Mouse (Mus musculus): Measurements from ENCODE around the gene Dynll2.

Dynll2 gene

GRCm38 (mm10) chr11:87991806-87992205, 4.5 kb upstream of the Dynll2 start:
- in situ Hi-C loops (cut with MboI, MseI) = no loop called here

- in situ Hi-C loops (cut with MboI, MseI) = no loop called here
These were observed 528 bp upstream of the Dynll2 start for GRCm38 (mm10) chr11:87987861-87988260.

DNA sequence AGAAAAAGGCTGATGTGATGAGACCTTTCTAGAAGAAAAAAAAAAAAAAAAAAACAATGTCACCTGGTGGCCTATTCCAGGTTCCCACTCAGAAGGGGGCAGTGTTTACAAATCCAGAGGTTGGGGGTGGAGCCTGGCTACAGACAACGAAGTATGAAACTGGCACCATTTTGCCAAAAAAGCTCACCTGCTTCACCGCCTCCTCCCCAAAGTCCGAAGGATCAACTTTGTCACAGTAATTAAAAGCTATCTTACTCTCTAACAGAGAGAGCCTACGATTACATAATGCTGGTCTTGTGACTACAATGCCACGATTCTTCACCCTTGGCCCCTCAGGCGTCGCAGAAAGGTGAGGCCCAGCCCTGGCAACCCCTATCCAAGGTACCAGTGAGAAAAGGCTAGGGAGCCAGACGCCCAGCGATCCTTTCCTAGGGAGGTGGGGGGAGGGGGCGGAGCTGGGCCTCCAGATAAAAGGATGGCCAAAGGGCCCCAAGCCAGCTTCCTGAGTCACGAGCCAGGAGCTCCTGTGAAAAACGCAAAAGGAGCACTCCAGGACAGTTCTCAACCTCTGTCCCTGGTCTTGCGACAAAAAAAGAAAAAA, 1.1 kb downstream of the Dynll2 start:
- in situ Hi-C loops (cut with MboI, MseI) = no loop called here

DNA sequence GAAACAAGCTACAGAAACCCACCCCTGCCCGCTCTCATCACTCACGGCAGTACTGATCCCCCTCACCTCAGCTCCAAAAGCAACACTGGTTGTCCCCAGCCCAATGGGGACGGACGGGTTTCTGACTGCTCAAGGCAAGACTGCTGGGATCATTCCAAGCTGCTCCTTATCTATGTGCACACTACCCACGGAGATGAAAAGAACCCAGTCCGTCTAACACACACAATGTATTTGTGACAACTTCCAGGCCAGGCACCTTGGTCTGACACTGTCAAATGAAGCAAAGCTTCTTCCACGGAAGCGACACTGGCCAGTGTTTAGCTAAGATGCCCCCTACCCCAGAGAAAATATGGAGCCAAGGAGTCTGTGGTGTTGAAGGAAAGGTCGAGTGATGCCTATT, 1.7 kb downstream of the Dynll2 start:
- in situ Hi-C loops (cut with MboI, MseI) = no loop called here

- in situ Hi-C loops (cut with MboI, MseI) = no loop called here
These were observed 2.8 kb downstream of the Dynll2 start for GRCm38 (mm10) chr11:87984571-87984970.

GRCm38 (mm10) chr11:87978905-87979304, 8.4 kb downstream of the Dynll2 start:
- in situ Hi-C loops (cut with MboI, MseI) = loop anchor here (10.0 kb wide), 1 partner anchor 1086 kb away; the partner anchor contains the start of gene Dgke

GRCm38 (mm10) chr11:87977021-87977420, 10.3 kb downstream of the Dynll2 start:
- in situ Hi-C loops (cut with MboI, MseI) = loop anchor here (10.0 kb wide), 1 partner anchor 1088 kb away; the partner anchor contains the start of gene Dgke

- in situ Hi-C loops (cut with MboI, MseI) = loop anchor here (5.0 to 10.0 kb wide), 2 partner anchors 223 to 1090 kb away; partner anchors contain the start of gene Dgke
These were observed 12.7 kb downstream of the Dynll2 start for GRCm38 (mm10) chr11:87974477-87975181.

DNA sequence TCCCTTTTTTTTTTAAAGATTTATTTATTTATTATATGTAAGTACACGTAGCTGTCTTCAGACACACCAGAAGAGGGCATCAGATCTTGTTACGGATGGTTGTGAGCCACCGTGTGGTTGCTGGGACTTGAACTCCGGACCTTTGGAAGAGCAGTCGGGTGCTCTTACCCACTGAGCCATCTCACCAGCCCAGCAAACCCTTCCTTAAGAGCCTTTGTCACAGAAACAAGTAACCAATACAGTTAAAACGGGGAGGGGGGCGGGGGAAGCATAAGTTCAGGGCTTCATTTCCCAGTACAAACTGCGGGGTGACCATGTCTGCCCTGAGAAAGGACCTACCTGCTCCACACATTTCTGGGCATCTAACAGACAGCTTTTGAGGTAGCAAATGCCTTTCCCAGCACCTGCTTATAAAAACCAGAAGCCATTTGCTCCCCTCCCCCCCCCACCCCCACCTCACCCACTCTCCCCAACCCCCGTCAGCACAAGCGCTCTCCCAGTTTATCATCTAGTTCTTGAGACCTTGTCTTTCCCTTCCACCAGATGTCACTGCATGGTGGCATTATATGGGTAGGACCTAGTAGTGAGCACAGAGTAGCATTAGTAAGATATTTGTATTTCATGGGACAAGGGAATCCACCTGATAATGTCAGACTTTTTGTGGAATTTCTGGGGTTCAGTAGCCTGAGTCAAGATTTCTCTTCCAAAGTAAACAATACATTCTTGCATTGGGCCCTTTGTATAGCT, 13.6 kb downstream of the Dynll2 start:
- in situ Hi-C loops (cut with MboI, MseI) = loop anchor here (5.0 to 10.0 kb wide), 2 partner anchors 224 to 1091 kb away; partner anchors contain the start of gene Dgke

DNA sequence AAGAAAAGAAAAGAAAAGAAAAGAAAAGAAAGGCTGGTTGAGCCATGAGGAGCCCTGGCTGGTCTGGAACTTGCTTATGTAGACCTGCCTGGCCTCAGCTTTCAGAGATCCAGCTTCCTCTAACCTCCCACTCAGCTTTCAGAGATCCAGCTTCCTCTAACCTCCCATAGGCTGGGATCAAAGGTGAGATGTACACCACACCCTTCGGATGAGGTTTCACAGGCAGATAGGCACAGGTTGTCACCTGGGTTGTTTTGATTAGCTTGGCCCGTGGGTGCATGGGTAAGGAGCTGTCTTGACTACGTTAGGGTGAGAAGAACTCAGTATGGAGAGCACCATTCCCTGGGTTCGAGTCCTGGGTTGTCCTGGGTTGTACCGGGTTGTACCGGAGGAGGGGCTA, 14.5 kb downstream of the Dynll2 start:
- in situ Hi-C loops (cut with MboI, MseI) = loop anchor here (5.0 to 10.0 kb wide), 2 partner anchors 224 to 1092 kb away; partner anchors contain the start of gene Dgke

GRCm38 (mm10) chr11:87968356-87969122, 18.8 kb downstream of the Dynll2 start:
- in situ Hi-C loops (cut with MboI, MseI) = loop anchor here (5.0 kb wide), 1 partner anchor 74 kb away; no protein-coding TSS in a partner anchor

DNA sequence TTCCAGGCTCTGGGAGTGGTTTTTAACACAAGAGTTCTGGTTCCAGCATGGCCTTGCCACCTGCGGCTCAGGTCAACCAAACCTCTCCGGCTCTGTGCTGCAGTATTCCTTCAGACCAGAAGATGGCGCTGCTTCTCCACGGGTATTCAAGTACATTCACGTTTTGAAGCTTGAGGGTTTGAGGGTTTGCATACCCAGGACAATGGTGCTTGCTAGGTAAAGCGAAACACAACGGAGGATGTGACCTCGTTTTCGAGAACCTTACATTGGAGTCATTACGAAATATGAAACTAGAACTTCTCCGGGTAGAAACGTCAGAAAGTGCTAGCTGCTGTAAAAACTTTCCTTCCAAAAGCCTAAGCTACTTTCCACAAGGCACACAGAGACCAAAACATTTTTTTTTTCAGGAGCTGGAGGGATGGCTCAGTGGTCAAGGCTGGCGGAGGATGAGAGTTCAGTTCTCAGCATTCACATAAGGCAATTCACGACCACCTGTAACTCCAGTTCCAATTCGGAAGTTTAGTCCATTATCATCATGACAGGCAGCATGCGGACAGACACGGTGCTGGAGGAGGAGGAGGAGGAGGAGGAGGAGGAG, 19.5 kb downstream of the Dynll2 start:
- in situ Hi-C loops (cut with MboI, MseI) = loop anchor here (5.0 kb wide), 1 partner anchor 75 kb away; no protein-coding TSS in a partner anchor

DNA sequence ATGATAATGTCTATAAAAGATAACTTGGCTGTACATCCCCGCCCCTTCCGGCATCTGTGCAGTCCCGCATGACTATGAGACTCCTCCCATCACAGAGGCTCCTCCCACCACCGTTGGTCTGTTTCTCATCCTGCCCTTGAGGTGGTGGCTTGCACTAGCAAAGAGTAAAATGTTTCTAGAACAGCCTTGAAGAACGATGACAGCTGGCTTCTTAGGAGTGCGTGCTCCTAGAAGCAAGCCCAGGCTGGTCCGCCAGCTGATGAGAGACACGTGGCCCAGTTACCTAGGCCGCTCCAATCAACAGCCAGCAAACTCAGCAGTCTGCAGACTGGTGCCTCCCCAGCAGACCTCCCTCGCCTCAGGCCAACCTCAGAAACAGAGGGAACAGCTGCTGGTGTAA, 21.1 kb downstream of the Dynll2 start:
- in situ Hi-C loops (cut with MboI, MseI) = loop anchor here (5.0 kb wide), 1 partner anchor 76 kb away; no protein-coding TSS in a partner anchor

- in situ Hi-C loops (cut with MboI, MseI) = loop anchor here (5.0 kb wide), 1 partner anchor 77 kb away; no protein-coding TSS in a partner anchor
These were observed 22.0 kb downstream of the Dynll2 start for GRCm38 (mm10) chr11:87965293-87965692.

DNA sequence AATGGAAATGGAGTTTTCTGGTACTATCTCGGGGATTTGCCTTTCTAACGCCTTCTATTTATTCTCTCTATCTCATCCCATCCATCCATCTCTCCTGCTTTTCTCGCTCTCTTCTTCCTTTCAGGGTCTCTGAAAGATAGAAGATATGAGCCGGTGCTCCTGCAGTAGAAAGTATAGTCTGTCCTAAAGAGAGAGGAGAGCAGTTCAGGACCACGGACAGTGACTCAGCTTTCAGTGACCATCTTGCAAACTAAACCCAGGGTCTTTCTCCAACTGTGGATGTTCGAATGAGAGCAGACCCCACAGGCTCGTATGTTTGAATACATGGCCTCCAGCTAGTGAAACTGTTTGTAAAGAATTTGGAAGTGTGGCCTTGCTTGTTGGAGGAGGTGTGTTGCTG, 30.3 kb downstream of the Dynll2 start:
- in situ Hi-C loops (cut with MboI, MseI) = no loop called here

DNA sequence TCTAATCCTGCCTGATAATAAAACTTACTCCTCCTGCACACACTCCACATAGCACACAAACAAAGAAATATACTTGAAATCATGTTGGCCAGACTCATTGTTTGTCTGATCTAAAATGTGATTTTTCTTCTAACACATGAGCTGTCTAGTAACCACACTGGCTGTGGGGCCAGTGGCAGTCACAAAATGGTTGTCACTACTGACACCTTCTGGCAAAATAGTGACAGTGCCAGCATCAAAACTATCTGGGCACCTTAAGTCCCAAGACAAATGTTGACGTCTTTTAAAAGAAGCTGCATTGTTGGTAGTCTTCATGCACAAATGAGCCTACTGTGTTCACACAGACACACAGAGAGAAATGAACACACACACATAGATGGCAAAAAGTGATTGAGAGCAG, 32.2 kb downstream of the Dynll2 start:
- in situ Hi-C loops (cut with MboI, MseI) = no loop called here

DNA sequence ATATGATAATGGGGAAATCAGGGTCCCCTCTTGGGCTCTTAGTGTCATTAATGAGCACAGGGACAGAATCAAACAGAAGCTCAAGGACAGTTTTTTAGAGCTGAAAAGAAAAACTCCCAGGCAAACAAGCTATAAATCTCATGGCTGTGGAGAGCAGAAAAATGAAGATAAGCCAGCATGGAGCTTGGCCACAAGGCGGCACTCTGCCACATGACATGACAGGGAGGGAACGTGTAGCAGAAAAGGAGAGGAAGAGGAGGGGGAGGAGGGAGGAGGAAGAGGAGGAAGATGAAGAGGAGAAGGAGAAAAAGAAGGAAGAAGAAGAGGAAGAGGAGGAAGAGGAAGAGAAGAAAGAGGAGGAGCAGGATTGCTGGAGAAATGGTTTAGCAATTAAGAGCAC, 37.3 kb downstream of the Dynll2 start:
- in situ Hi-C loops (cut with MboI, MseI) = no loop called here

GRCm38 (mm10) chr11:87935467-87935866, 51.9 kb downstream of the Dynll2 start:
- in situ Hi-C loops (cut with MboI, MseI) = no loop called here

GRCm38 (mm10) chr11:87933731-87934130, 53.6 kb downstream of the Dynll2 start:
- in situ Hi-C loops (cut with MboI, MseI) = no loop called here

GRCm38 (mm10) chr11:87930348-87930747, 57.0 kb downstream of the Dynll2 start:
- in situ Hi-C loops (cut with MboI, MseI) = no loop called here
